Mouse (Mus musculus) kidney, postnatal 0 days (tissue): Measurements from ENCODE around the gene Prr18. TPM values are rescaled to one million over a fixed set of nuclear protein-coding genes. Genes with fewer than 3 reads are reported as not detected.

Source experiments
- ATAC-seq: fragments of 200-750 bp; cut with Nextera tagmentation; replicated peaks from 2 replicates; pipeline ENCODE4 v1.8.0; 2017; ENCODE audit warnings: low read depth, moderate number of reproducible peaks, moderate TSS enrichment, moderate library complexity; ENCODE audit not compliant: low FRiP score
- DNase-seq: peaks from one replicate; pipeline ENCODE4 v3.0.0-alpha.2; 2016; ENCODE audit warnings: low spot score
- H3K27ac ChIP-seq: fragments of 300-500 bp; sonication (generic); 2 replicates; pipeline ENCODE4 v1.5.1; 2014; ENCODE audit warnings: mild to moderate bottlenecking
- H3K27me3 ChIP-seq: fragments of 300-500 bp; sonication (generic); 2 replicates; pipeline ENCODE4 v1.6.1; 2014; ENCODE audit warnings: low read length, mixed read lengths; ENCODE audit not compliant: insufficient read depth
- H3K36me3 ChIP-seq: fragments of 300-500 bp; sonication (generic); 2 replicates; pipeline ENCODE4 v1.6.1; 2014; ENCODE audit warnings: low read length, mixed read lengths; ENCODE audit not compliant: insufficient read depth
- H3K4me1 ChIP-seq: fragments of 300-500 bp; sonication (generic); replicated peaks from 2 replicates; pipeline ENCODE4 v1.6.1; 2014; ENCODE audit warnings: antibody characterized with exemption, low read length, mixed read lengths; ENCODE audit not compliant: insufficient read depth
- H3K4me2 ChIP-seq: fragments of 300-500 bp; sonication (generic); 2 replicates; pipeline ENCODE4 v1.6.1; 2014; ENCODE audit warnings: mild to moderate bottlenecking, low read length, moderate library complexity, mixed read lengths
- H3K4me3 ChIP-seq: fragments of 300-500 bp; sonication (generic); replicated peaks from 2 replicates; pipeline ENCODE4 v1.5.1; 2014; ENCODE audit warnings: low read depth, low read length
- H3K9ac ChIP-seq: fragments of 300-500 bp; sonication (generic); 2 replicates; pipeline ENCODE4 v1.6.1; 2014; ENCODE audit warnings: low read depth, low read length
- H3K9me3 ChIP-seq: fragments of 300-500 bp; sonication (generic); replicated peaks from 2 replicates; pipeline ENCODE4 v1.6.1; 2016; ENCODE audit warnings: low read length, inconsistent platforms, mixed read lengths
- CTCF ChIP-seq: IDR thresholded peaks from 2 replicates; pipeline ENCODE4 v1.5.1; 2016; ENCODE audit warnings: antibody characterized with exemption, low read depth, mild to moderate bottlenecking, moderate library complexity
- WGBS: fragments of 180-500 bp; shearing (Covaris S2); extraction: QIAGEN DNeasy Blood & Tissue Kit; methylation state at CpG from one replicate; pipeline ENCODE4 v1.1.7; 2014; 5-methylcytosine and 5-hydroxymethylcytosine counted together
- polyA plus RNA-seq: library from polyadenylated mRNA; unstranded; fragments of >200 nt; fragmentation: Nextera tagmentation; extraction: Ambion mirVana; gene quantifications from 2 replicates; pipeline ENCODE4 v1.2.1, GENCODE M21; 2015

Prr18 gene
- polyA plus RNA-seq, 1 experiment from 2014 or later, result 0.28 TPM

GRCm38 (mm10) chr17:8330602-8331001, 6.7 kb upstream of the Prr18 start:
- no peaks in the 10 kb centered on the region for H3K27me3 ChIP-seq
- no peak overlapping the region for H3K4me2 ChIP-seq
- H3K27ac ChIP-seq, result no peak overlapping the region
- H3K4me3 ChIP-seq, result no peak overlapping the region
- DNase-seq (no peak), ATAC-seq (no peak)
- H3K36me3 ChIP-seq, result 0 out of 2 replicates have a peak, but pooled peaks cover 6% of the 10 kb centered on the region
- H3K9me3 ChIP-seq, result no peaks in the 10 kb centered on the region
- H3K9ac ChIP-seq, result no peak overlapping the region
- 75% methylated on average over 5 of the region's 5 CpGs for WGBS
- H3K4me1 ChIP-seq, result no peaks in the 10 kb centered on the region
- TF ChIP-seq CTCF, result no peak

- H3K4me1 ChIP-seq, result peaks cover 14% of the 10 kb centered on the region
Observed at GRCm38 (mm10) chr17:8339666-8340374, 2.6 kb downstream of the Prr18 start.

GRCm38 (mm10) chr17:8340407-8341359, 3.4 kb downstream of the Prr18 start:
- H3K36me3 ChIP-seq, result no peaks in the 10 kb centered on the region
- H3K4me3 ChIP-seq, result peak overlapping the region; percentile 48
- peak; percentile 46; the same call in 1 of the 2 replicates for ATAC-seq
- peak overlapping the region; percentile 50 for H3K9ac ChIP-seq
- peaks cover 31% of the 10 kb centered on the region for H3K27me3 ChIP-seq
- peak; percentile 27 for DNase-seq
- TF ChIP-seq CTCF, result no peak
- WGBS, result 1% methylated on average over 46 of the region's 92 CpGs
- H3K4me2 ChIP-seq, result peak overlapping the region; percentile 98
- no peaks in the 10 kb centered on the region for H3K9me3 ChIP-seq
- no peak overlapping the region for H3K27ac ChIP-seq
- peaks cover 14% of the 10 kb centered on the region for H3K4me1 ChIP-seq

More at GRCm38 (mm10) chr17:8339666-8340374, 2.6 kb downstream of the Prr18 start:
- Histone ChIP-seq H3K4me3 (peak overlapping the region; percentile 48), H3K9me3 (no peaks in the 10 kb centered on the region), H3K27me3 (peaks cover 31% of the 10 kb centered on the region), H3K4me2 (peak overlapping the region; percentile 98; the same call in 1 of the 2 replicates), H3K27ac (no peak overlapping the region), H3K9ac (no peak overlapping the region), H3K36me3 (no peaks in the 10 kb centered on the region)
- ATAC-seq, result no peak
- 25% methylated on average over 8 of the region's 8 CpGs for WGBS
- DNase-seq, result no peak
- TF ChIP-seq CTCF, result no peak

GRCm38 (mm10) chr17:8341360-8341963, 4.2 kb downstream of the Prr18 start:
- peak; percentile 63 for ATAC-seq
- DNase-seq, result no peak
- WGBS, result 13% methylated on average over 46 of the region's 46 CpGs
- Histone ChIP-seq H3K4me2 (peak overlapping the region; percentile 98), H3K4me3 (peak overlapping the region; percentile 48), H3K27ac (no peak overlapping the region), H3K27me3 (peaks cover 31% of the 10 kb centered on the region), H3K9ac (peak overlapping the region; percentile 50), H3K36me3 (no peaks in the 10 kb centered on the region), H3K4me1 (peaks cover 14% of the 10 kb centered on the region), H3K9me3 (no peaks in the 10 kb centered on the region)
- TF ChIP-seq CTCF, result no peak

- no peak for DNase-seq
- Histone ChIP-seq H3K4me3 (no peak overlapping the region), H3K27ac (no peak overlapping the region), H3K9ac (no peak overlapping the region), H3K27me3 (peaks cover 31% of the 10 kb centered on the region), H3K4me1 (peaks cover 14% of the 10 kb centered on the region), H3K4me2 (no peak overlapping the region), H3K9me3 (no peaks in the 10 kb centered on the region), H3K36me3 (no peaks in the 10 kb centered on the region)
- no peak for TF ChIP-seq CTCF
- 48% methylated on average over 5 of the region's 5 CpGs for WGBS
- no peak for ATAC-seq
Observed at GRCm38 (mm10) chr17:8342706-8343105, 5.4 kb downstream of the Prr18 start.

- no peaks in the 10 kb centered on the region for H3K36me3 ChIP-seq
- no peaks in the 10 kb centered on the region for H3K9me3 ChIP-seq
- H3K9ac ChIP-seq, result no peak overlapping the region
- DNase-seq (no peak), ATAC-seq (no peak)
- no peak overlapping the region for H3K4me3 ChIP-seq
- peaks cover 14% of the 10 kb centered on the region for H3K4me1 ChIP-seq
- TF ChIP-seq CTCF, result no peak
- peaks cover 31% of the 10 kb centered on the region for H3K27me3 ChIP-seq
- H3K27ac ChIP-seq, result no peak overlapping the region
- H3K4me2 ChIP-seq, result no peak overlapping the region
- WGBS, result 46% methylated on average over 6 of the region's 6 CpGs
Observed at GRCm38 (mm10) chr17:8343416-8343815, 6.2 kb downstream of the Prr18 start.
